Mouse (Mus musculus) heart, adult 2 months (tissue): ENCODE results near the gene Gm12184.

ENCODE experiments used
- CTCF ChIP-seq: fragments of 200-600 bp; IDR thresholded peaks from 2 replicates; pipeline ENCODE4 v1.8.1; 2022; ENCODE audit warnings: antibody characterized with exemption, mild to moderate bottlenecking, moderate library complexity
- EP300 ChIP-seq: fragments of 200-500 bp; IDR thresholded peaks from 2 replicates; pipeline ENCODE4 v1.6.1; 2011; ENCODE audit warnings: low read depth, low read length, control low read depth; ENCODE audit not compliant: insufficient read depth
- POLR2A ChIP-seq: fragments of 200-500 bp; IDR thresholded peaks from 2 replicates; pipeline ENCODE4 v1.6.1; 2011; ENCODE audit warnings: mild to moderate bottlenecking, low read depth, low read length, control low read depth; ENCODE audit not compliant: insufficient read depth

DNA sequence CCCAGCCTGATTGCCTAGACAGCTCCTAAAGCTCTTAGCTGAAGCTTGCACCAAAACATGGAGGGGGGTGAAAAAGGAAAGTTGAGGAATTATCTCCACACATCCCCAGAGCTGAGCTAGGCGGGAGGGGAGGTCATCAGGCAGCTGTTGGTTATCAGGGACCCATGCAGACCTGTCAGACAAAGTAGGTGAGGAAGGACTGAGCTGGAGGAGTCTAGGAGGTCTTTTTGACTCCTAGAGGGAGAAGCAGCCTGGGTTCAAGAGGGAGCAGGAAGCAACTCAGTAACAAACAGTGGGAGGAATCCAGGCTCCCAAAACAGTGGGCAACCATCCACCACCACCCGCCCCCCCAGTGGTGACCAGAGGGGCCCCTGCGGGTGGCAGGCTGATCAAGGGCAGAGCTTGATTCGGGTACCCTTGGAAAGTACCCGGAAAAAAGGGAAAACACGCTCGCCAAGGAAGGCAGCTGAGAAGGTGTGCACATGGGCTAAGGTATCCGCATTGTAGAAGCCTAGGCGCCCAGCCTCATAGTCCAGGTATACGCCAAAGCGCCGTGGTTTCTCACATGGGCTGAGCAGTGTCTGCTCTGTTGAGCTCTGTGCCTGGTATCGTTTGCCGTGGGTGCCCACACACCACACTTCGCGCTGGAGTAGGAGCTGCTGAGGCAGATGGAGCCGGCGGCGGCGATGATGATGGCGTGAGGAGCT is 19.4 kb downstream of the Gm12184 start:
- TF ChIP-seq CTCF (no peak), POLR2A (no peak), EP300 (no peak)
